Mouse (Mus musculus) B cell, adult (primary cell): Measurements from ENCODE around the gene Zscan4e. TPM values are rescaled to one million over a fixed set of nuclear protein-coding genes. Genes with fewer than 3 reads are reported as not detected.

Experiments
- total RNA-seq: library from RNA; stranded (reverse); gene quantifications from 4 replicates; pipeline ENCODE4 v1.2.4, GENCODE M21; 2023; ENCODE audit not compliant: inconsistent age

Zscan4e gene
- total RNA-seq, result not detected in 4 replicates

DNA sequence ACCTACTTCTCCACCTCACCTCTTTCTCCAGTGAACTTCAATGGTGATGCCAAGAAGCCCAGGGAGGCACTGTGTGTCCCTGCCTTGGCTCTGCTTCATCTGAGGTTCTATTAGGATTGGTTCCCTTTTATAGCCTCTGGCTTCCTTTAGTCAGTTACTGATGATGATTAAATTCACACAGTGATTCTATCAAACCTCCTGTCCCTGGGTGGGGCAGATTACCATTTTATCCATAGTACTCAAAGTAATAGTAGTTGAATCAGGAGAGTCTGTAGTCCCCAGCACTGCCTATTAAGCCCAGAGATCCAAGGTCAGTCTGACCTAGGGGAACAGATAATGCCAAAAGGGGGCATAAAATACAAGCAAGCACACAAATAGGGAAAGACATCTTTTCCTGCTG is at the start of gene Zscan4e:
TSS of gene Zscan4e (minus strand) at position 101 of the 400 bp plus-strand sequence.

Other genes starting within 250 kb of the Zscan4e start
- not detected in 4 replicates for gene Zscan4-ps1, start 241.0 kb downstream of the Zscan4e start, total RNA-seq
- not detected in 4 replicates for gene Zscan4d, start 144.5 kb downstream of the Zscan4e start, total RNA-seq
- gene Zscan4f, start 87.2 kb upstream of the Zscan4e start, total RNA-seq, result not detected in 4 replicates
- not detected in 4 replicates for gene Zscan4-ps2, start 203.6 kb upstream of the Zscan4e start, total RNA-seq